Mouse (Mus musculus): ENCODE data around the gene Edn3. TPM values are rescaled to one million over a fixed set of nuclear protein-coding genes. Genes with fewer than 3 reads are reported as not detected.

The Edn3 gene
- total and polyA plus RNA-seq, 2 experiments from 2014 or later = 3.5 to 7.5 TPM

GRCm38 (mm10) chr2:174768891-174769528 is 8.6 kb downstream of the Edn3 start:
- Histone ChIP-seq H3K27me3 (ENCODE audit: insufficient read depth, low read length) (no peaks in the 10 kb centered on the region), H3K4me1 (ENCODE audit: insufficient read depth, low read length) (no peaks in the 10 kb centered on the region), H3K4me2 (ENCODE audit: low read depth, low read length) (no peak overlapping the region), H3K4me3 (ENCODE audit: low read length) (no peak overlapping the region), H3K27ac (no peak overlapping the region), H3K9ac (replicated peaks; ENCODE audit: low read length) (no peak overlapping the region), H3K36me3 (ENCODE audit: insufficient read depth, low read length) (no peaks in the 10 kb centered on the region), H3K9me3 (ENCODE audit: low read length) (no peaks in the 10 kb centered on the region)
- no peak for TF ChIP-seq CTCF (IDR thresholded peaks at IDR 0.05; ENCODE audit: low read depth)
- DNase-seq (ENCODE audit: low spot score) (no peak), ATAC-seq (no peak)
- WGBS = 70% methylated on average over 7 of the region's 7 CpGs

DNA sequence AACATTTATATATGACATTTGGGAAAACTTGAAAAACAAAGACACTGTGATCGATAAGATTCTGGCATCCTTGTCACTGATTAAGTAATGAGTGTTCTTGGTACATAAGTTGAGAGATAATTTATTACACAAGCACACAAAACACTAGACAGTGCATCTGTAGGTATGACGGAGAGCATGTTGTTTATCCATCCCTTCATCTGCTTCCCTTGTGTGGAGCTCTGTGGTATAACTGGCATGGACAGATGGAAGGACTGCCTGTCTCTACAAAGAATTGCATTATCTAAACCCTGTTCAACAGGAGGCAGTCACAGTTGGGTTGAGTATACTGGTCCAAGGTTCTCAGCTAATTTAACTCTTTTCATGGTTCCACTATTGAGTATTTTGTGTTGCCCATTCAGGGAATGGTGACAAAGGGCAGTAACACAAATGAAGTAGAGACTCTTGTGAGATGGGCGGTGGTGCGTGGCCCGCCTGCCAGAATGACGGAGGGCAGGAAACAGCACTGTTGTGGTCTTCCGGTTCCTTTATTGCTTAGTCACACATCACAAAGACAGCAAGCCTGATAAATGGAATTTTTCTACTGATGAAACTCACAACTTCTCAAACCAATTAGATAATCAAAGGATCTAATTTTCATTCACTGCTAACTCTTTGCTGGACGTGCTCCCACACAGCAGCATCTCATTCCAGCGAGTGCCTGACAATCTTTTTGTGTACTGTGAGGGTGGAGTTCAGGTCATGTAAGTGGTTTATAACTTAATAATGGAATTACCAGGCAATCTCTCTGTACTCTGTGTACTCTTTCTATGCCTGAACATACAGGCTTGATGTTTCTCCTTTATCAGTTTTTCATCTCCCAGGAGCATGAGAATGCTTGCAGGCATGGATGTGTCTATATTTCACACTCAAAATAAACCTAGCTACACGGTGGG is 14.0 kb downstream of the Edn3 start:
- no peak for TF ChIP-seq CTCF (IDR thresholded peaks at IDR 0.05; ENCODE audit: low read depth)
- H3K36me3 ChIP-seq (ENCODE audit: insufficient read depth, low read length) = no peaks in the 10 kb centered on the region
- H3K4me1 ChIP-seq (ENCODE audit: insufficient read depth, low read length) = no peaks in the 10 kb centered on the region
- H3K27ac ChIP-seq = no peak overlapping the region
- no peak for ATAC-seq
- H3K27me3 ChIP-seq (ENCODE audit: insufficient read depth, low read length) = no peaks in the 10 kb centered on the region
- 56% methylated on average over 10 of the region's 10 CpGs for WGBS
- H3K4me3 ChIP-seq (ENCODE audit: low read length) = no peak overlapping the region
- no peak for DNase-seq (ENCODE audit: low spot score)
- H3K9ac ChIP-seq (replicated peaks; ENCODE audit: low read length) = no peak overlapping the region
- no peak overlapping the region for H3K4me2 ChIP-seq (ENCODE audit: low read depth, low read length)
- no peaks in the 10 kb centered on the region for H3K9me3 ChIP-seq (ENCODE audit: low read length)

- TF ChIP-seq CTCF (IDR thresholded peaks at IDR 0.05; ENCODE audit: low read depth) = no peak
- Histone ChIP-seq H3K4me1 (ENCODE audit: insufficient read depth, low read length) (no peaks in the 10 kb centered on the region), H3K36me3 (ENCODE audit: insufficient read depth, low read length) (no peaks in the 10 kb centered on the region), H3K27me3 (ENCODE audit: insufficient read depth, low read length) (no peaks in the 10 kb centered on the region), H3K9ac (replicated peaks; ENCODE audit: low read length) (no peak overlapping the region), H3K27ac (no peak overlapping the region), H3K4me2 (ENCODE audit: low read depth, low read length) (no peak overlapping the region), H3K4me3 (ENCODE audit: low read length) (no peak overlapping the region), H3K9me3 (ENCODE audit: low read length) (no peaks in the 10 kb centered on the region)
- no peak for ATAC-seq
- DNase-seq (ENCODE audit: low spot score) = no peak
- WGBS = 90% methylated on average over 4 of the region's 4 CpGs
Observed at GRCm38 (mm10) chr2:174782016-174782415, 21.6 kb downstream of the Edn3 start.

- no peaks in the 10 kb centered on the region for H3K27me3 ChIP-seq (ENCODE audit: insufficient read depth, low read length)
- TF ChIP-seq CTCF (IDR thresholded peaks at IDR 0.05; ENCODE audit: low read depth) = no peak
- H3K9me3 ChIP-seq (ENCODE audit: low read length) = no peaks in the 10 kb centered on the region
- no peak overlapping the region for H3K4me2 ChIP-seq (ENCODE audit: low read depth, low read length)
- H3K4me1 ChIP-seq (ENCODE audit: insufficient read depth, low read length) = no peaks in the 10 kb centered on the region
- H3K27ac ChIP-seq = no peak overlapping the region
- no peaks in the 10 kb centered on the region for H3K36me3 ChIP-seq (ENCODE audit: insufficient read depth, low read length)
- DNase-seq (ENCODE audit: low spot score) (no peak), ATAC-seq (no peak)
- H3K9ac ChIP-seq (replicated peaks; ENCODE audit: low read length) = no peak overlapping the region
- WGBS = 46% methylated on average over 5 of the region's 5 CpGs
- no peak overlapping the region for H3K4me3 ChIP-seq (ENCODE audit: low read length)
Observed at GRCm38 (mm10) chr2:174782880-174783279, 22.5 kb downstream of the Edn3 start.

- no peak overlapping the region for H3K4me2 ChIP-seq (ENCODE audit: low read depth, low read length)
- ATAC-seq (no peak), DNase-seq (ENCODE audit: low spot score) (no peak)
- H3K4me1 ChIP-seq (ENCODE audit: insufficient read depth, low read length) = no peaks in the 10 kb centered on the region
- no peak overlapping the region for H3K27ac ChIP-seq
- H3K9ac ChIP-seq (replicated peaks; ENCODE audit: low read length) = no peak overlapping the region
- TF ChIP-seq CTCF (IDR thresholded peaks at IDR 0.05; ENCODE audit: low read depth) = no peak
- H3K36me3 ChIP-seq (ENCODE audit: insufficient read depth, low read length) = no peaks in the 10 kb centered on the region
- no peaks in the 10 kb centered on the region for H3K27me3 ChIP-seq (ENCODE audit: insufficient read depth, low read length)
- no peaks in the 10 kb centered on the region for H3K9me3 ChIP-seq (ENCODE audit: low read length)
- no peak overlapping the region for H3K4me3 ChIP-seq (ENCODE audit: low read length)
Observed at GRCm38 (mm10) chr2:174788830-174789229, 28.4 kb downstream of the Edn3 start.

- H3K9me3 ChIP-seq (ENCODE audit: low read length) = no peaks in the 10 kb centered on the region
- no peak for TF ChIP-seq CTCF (IDR thresholded peaks at IDR 0.05; ENCODE audit: low read depth)
- no peaks in the 10 kb centered on the region for H3K27me3 ChIP-seq (ENCODE audit: insufficient read depth, low read length)
- no peak overlapping the region for H3K4me2 ChIP-seq (ENCODE audit: low read depth, low read length)
- H3K4me3 ChIP-seq (ENCODE audit: low read length) = no peak overlapping the region
- 59% methylated on average over 8 of the region's 8 CpGs for WGBS
- no peaks in the 10 kb centered on the region for H3K36me3 ChIP-seq (ENCODE audit: insufficient read depth, low read length)
- ATAC-seq (no peak), DNase-seq (ENCODE audit: low spot score) (no peak)
- no peak overlapping the region for H3K9ac ChIP-seq (replicated peaks; ENCODE audit: low read length)
- H3K4me1 ChIP-seq (ENCODE audit: insufficient read depth, low read length) = no peaks in the 10 kb centered on the region
- H3K27ac ChIP-seq = no peak overlapping the region
Observed at GRCm38 (mm10) chr2:174792436-174793125, 32.2 kb downstream of the Edn3 start.

All from hindbrain, postnatal 0 days (tissue).